Mouse (Mus musculus) midbrain, postnatal 0 days (tissue): ENCODE measurements around the gene Igfbp4. TPM values are rescaled to one million over a fixed set of nuclear protein-coding genes. Genes with fewer than 3 reads are reported as not detected.
A peak's percentile ranks its signal among the peaks of the same experiment; 100 is the strongest.

ENCODE experiments used
- ATAC-seq: fragments of 200-750 bp; cut with Nextera tagmentation; 2 replicates; pipeline ENCODE4 v1.8.0; 2017; ENCODE audit warnings: moderate number of reproducible peaks, mild to moderate bottlenecking, moderate TSS enrichment, moderate library complexity; ENCODE audit not compliant: low FRiP score
- DNase-seq: peaks from one replicate; pipeline ENCODE4 v3.0.0-alpha.2; 2015; ENCODE audit warnings: low spot score
- H3K27ac ChIP-seq: fragments of 300-500 bp; sonication (generic); 2 replicates; pipeline ENCODE4 v1.5.1; 2014; ENCODE audit warnings: low read depth, mild to moderate bottlenecking, low read length, mixed read lengths
- H3K27me3 ChIP-seq: fragments of 300-500 bp; sonication (generic); 2 replicates; pipeline ENCODE4 v1.6.1; 2014; ENCODE audit warnings: low read length, control low read depth, mixed read lengths; ENCODE audit not compliant: insufficient read depth
- H3K36me3 ChIP-seq: fragments of 300-500 bp; sonication (generic); 2 replicates; pipeline ENCODE4 v1.6.1; 2014; ENCODE audit warnings: low read length, control low read depth, mixed read lengths; ENCODE audit not compliant: insufficient read depth
- H3K4me1 ChIP-seq: fragments of 300-500 bp; sonication (generic); 2 replicates; pipeline ENCODE4 v1.6.1; 2014; ENCODE audit warnings: mild to moderate bottlenecking, control low read depth, antibody characterized with exemption, low read length, mixed read lengths; ENCODE audit not compliant: insufficient read depth
- H3K4me2 ChIP-seq: fragments of 300-500 bp; sonication (generic); 2 replicates; pipeline ENCODE4 v1.6.1; 2014; ENCODE audit warnings: low read depth, mild to moderate bottlenecking, low read length, mixed read lengths; ENCODE audit not compliant: poor library complexity, severe bottlenecking
- H3K4me3 ChIP-seq: fragments of 300-500 bp; sonication (generic); 2 replicates; pipeline ENCODE4 v1.5.1; 2014; ENCODE audit warnings: low read depth, mild to moderate bottlenecking, low read length, moderate library complexity
- H3K9ac ChIP-seq: fragments of 300-500 bp; sonication (generic); replicated peaks from 2 replicates; pipeline ENCODE4 v1.6.1; 2014; ENCODE audit warnings: mild to moderate bottlenecking, low read length, moderate library complexity, mixed read lengths; ENCODE audit not compliant: poor library complexity, severe bottlenecking
- H3K9me3 ChIP-seq: fragments of 300-500 bp; sonication (generic); 2 replicates; pipeline ENCODE4 v1.6.1; 2016; ENCODE audit warnings: low read length, control low read depth
- CTCF ChIP-seq: IDR thresholded peaks from 2 replicates; pipeline ENCODE4 v1.5.1; 2016; ENCODE audit warnings: antibody characterized with exemption, mild to moderate bottlenecking
- whole genome bisulfite sequencing: fragments of 180-500 bp; shearing (Covaris S2); extraction: QIAGEN DNeasy Blood & Tissue Kit; methylation state at CpG from one replicate; pipeline ENCODE4 v1.1.7; 2014; 5-methylcytosine and 5-hydroxymethylcytosine counted together
- polyA plus RNA-seq: library from polyadenylated mRNA; unstranded; fragments of >200 nt; fragmentation: Nextera tagmentation; extraction: Ambion mirVana; gene quantifications from 2 replicates; pipeline ENCODE4 v1.2.1, GENCODE M21; 2015
- total RNA-seq: library from RNA; depleted of rRNA; stranded (reverse); fragments of >200 nt; gene quantifications from 2 replicates; pipeline ENCODE4 v1.2.3, GENCODE M21; 2014

The Igfbp4 gene
- total and polyA plus RNA-seq, 2 experiments from 2014 or later, result 78.8 to 92.4 TPM

GRCm38 (mm10) chr11:99010124-99010523 is 30.9 kb upstream of the Igfbp4 start:
- Histone ChIP-seq H3K4me1 (no peaks in the 10 kb centered on the region), H3K4me2 (no peak overlapping the region), H3K9me3 (no peaks in the 10 kb centered on the region), H3K36me3 (no peaks in the 10 kb centered on the region), H3K27me3 (no peaks in the 10 kb centered on the region), H3K4me3 (no peak overlapping the region), H3K27ac (no peak overlapping the region), H3K9ac (no peak overlapping the region)
- no peak for TF ChIP-seq CTCF
- DNase-seq (no peak), ATAC-seq (no peak)
- 88% methylated on average over 4 of the region's 4 CpGs for WGBS

GRCm38 (mm10) chr11:99010706-99011105 is 30.3 kb upstream of the Igfbp4 start:
- WGBS, result 93% methylated on average over 5 of the region's 5 CpGs
- Histone ChIP-seq H3K9me3 (no peaks in the 10 kb centered on the region), H3K4me2 (no peak overlapping the region), H3K4me3 (no peak overlapping the region), H3K27ac (no peak overlapping the region), H3K9ac (no peak overlapping the region), H3K27me3 (no peaks in the 10 kb centered on the region), H3K4me1 (no peaks in the 10 kb centered on the region), H3K36me3 (no peaks in the 10 kb centered on the region)
- no peak for ATAC-seq
- no peak for DNase-seq
- TF ChIP-seq CTCF, result no peak

GRCm38 (mm10) chr11:99013856-99014255 is 27.2 kb upstream of the Igfbp4 start:
- Histone ChIP-seq H3K4me2 (no peak overlapping the region), H3K36me3 (no peaks in the 10 kb centered on the region), H3K4me3 (no peak overlapping the region), H3K9me3 (no peaks in the 10 kb centered on the region), H3K9ac (no peak overlapping the region), H3K4me1 (no peaks in the 10 kb centered on the region), H3K27ac (no peak overlapping the region), H3K27me3 (no peaks in the 10 kb centered on the region)
- TF ChIP-seq CTCF, result no peak
- ATAC-seq, result no peak
- no peak for DNase-seq
- WGBS, result 83% methylated on average over 1 of the region's 1 CpGs

- H3K9ac ChIP-seq, result no peak overlapping the region
- no peak for ATAC-seq
- H3K27ac ChIP-seq, result no peak overlapping the region
- 96% methylated on average over 6 of the region's 6 CpGs for WGBS
- no peaks in the 10 kb centered on the region for H3K27me3 ChIP-seq
- no peak overlapping the region for H3K4me3 ChIP-seq
- TF ChIP-seq CTCF, result no peak
- no peak overlapping the region for H3K4me2 ChIP-seq
- peaks cover 5% of the 10 kb centered on the region for H3K4me1 ChIP-seq
- no peaks in the 10 kb centered on the region for H3K36me3 ChIP-seq
- no peaks in the 10 kb centered on the region for H3K9me3 ChIP-seq
- DNase-seq, result no peak
Observed at GRCm38 (mm10) chr11:99019844-99020243, 21.2 kb upstream of the Igfbp4 start.

- Histone ChIP-seq H3K27ac (no peak overlapping the region), H3K9ac (no peak overlapping the region), H3K4me2 (no peak overlapping the region), H3K36me3 (no peaks in the 10 kb centered on the region), H3K4me3 (no peak overlapping the region), H3K27me3 (no peaks in the 10 kb centered on the region), H3K4me1 (peaks cover 5% of the 10 kb centered on the region), H3K9me3 (no peaks in the 10 kb centered on the region)
- WGBS, result 80% methylated on average over 5 of the region's 5 CpGs
- TF ChIP-seq CTCF, result no peak
- ATAC-seq (no peak), DNase-seq (no peak)
Observed at GRCm38 (mm10) chr11:99022384-99022933, 18.6 kb upstream of the Igfbp4 start.

- Histone ChIP-seq H3K9ac (no peak overlapping the region), H3K27ac (no peak overlapping the region), H3K4me3 (peak overlapping the region; percentile 55), H3K27me3 (no peaks in the 10 kb centered on the region), H3K9me3 (no peaks in the 10 kb centered on the region), H3K36me3 (no peaks in the 10 kb centered on the region), H3K4me1 (peaks cover 5% of the 10 kb centered on the region), H3K4me2 (peak overlapping the region; percentile 91)
- DNase-seq (no peak), ATAC-seq (no peak)
- 5% methylated on average over 4 of the region's 4 CpGs for WGBS
- no peak for TF ChIP-seq CTCF
Observed at GRCm38 (mm10) chr11:99023094-99023493, 17.9 kb upstream of the Igfbp4 start.
